In genomic region chr13:90781974-90782373, GRCm38 (mm10) we compare ENCODE assay signal across 19 mouse cellular contexts.
DNase-seq lines count a peak whose midpoint lies in the region; ATAC-seq and TF ChIP-seq lines count a peak whose summit lies in the region.
"Had no signal": no experiment of that assay in that cellular context is flagged by ENCODE, and none has a peak within 500 bp of the region (broad histone marks: within the 10 kb centered on the region; RNA-seq: fewer than 3 reads in every experiment).

No protein-coding gene starts in this region.

- H3K27ac ChIP-seq in heart, embryonic 12.5 days (ENCODE audit: poor library complexity, severe bottlenecking): peak overlapping the region; percentile 48; the same call in 1 of the 2 replicates
- H3K27ac ChIP-seq in midbrain, postnatal 0 days (ENCODE audit: low read depth, low read length): no peak overlapping the region
- H3K27ac ChIP-seq in midbrain, embryonic 10.5 days (replicated peaks): no peak overlapping the region
- H3K27ac ChIP-seq in embryonic facial prominence, embryonic 14.5 days (replicated peaks; ENCODE audit: low read depth, low read length): no peak overlapping the region
- H3K27ac ChIP-seq: heart, embryonic 15.5 days; hindbrain, embryonic 13.5 days; liver, embryonic 14.5 days; macrophage; midbrain, embryonic 13.5 days; neural tube, embryonic 12.5 days had no signal

- H3K9ac ChIP-seq in heart, embryonic 12.5 days: no peak overlapping the region
- no peak overlapping the region for H3K9ac ChIP-seq in midbrain, postnatal 0 days (replicated peaks; ENCODE audit: low read length, poor library complexity, severe bottlenecking)
- no peak overlapping the region for H3K9ac ChIP-seq in embryonic facial prominence, embryonic 14.5 days (ENCODE audit: low read depth, low read length)
- H3K9ac ChIP-seq: heart, embryonic 15.5 days; hindbrain, embryonic 13.5 days; liver, embryonic 14.5 days; midbrain, embryonic 13.5 days; neural tube, embryonic 12.5 days had no signal

- no peak for TF ChIP-seq CTCF in midbrain, postnatal 0 days (IDR thresholded peaks at IDR 0.05)

- no peak overlapping the region for H3K4me2 ChIP-seq in heart, embryonic 12.5 days
- no peak overlapping the region for H3K4me2 ChIP-seq in midbrain, postnatal 0 days (ENCODE audit: low read depth, low read length, poor library complexity, severe bottlenecking)
- no peak overlapping the region for H3K4me2 ChIP-seq in embryonic facial prominence, embryonic 14.5 days (ENCODE audit: low read depth, low read length)
- H3K4me2 ChIP-seq: heart, embryonic 15.5 days; hindbrain, embryonic 13.5 days; midbrain, embryonic 13.5 days; neural tube, embryonic 12.5 days had no signal

- H3K36me3 ChIP-seq in heart, embryonic 12.5 days: no peaks in the 10 kb centered on the region
- H3K36me3 ChIP-seq in midbrain, postnatal 0 days (ENCODE audit: insufficient read depth, low read length): no peaks in the 10 kb centered on the region
- H3K36me3 ChIP-seq in midbrain, embryonic 10.5 days: no peaks in the 10 kb centered on the region
- H3K36me3 ChIP-seq in embryonic facial prominence, embryonic 14.5 days (ENCODE audit: control insufficient read depth, insufficient read depth, low read length): no peaks in the 10 kb centered on the region
- H3K36me3 ChIP-seq: heart, embryonic 15.5 days; hindbrain, embryonic 13.5 days; midbrain, embryonic 13.5 days; neural tube, embryonic 12.5 days had no signal

- no peak overlapping the region for H3K4me3 ChIP-seq in heart, embryonic 12.5 days
- no peak overlapping the region for H3K4me3 ChIP-seq in midbrain, postnatal 0 days (ENCODE audit: low read depth, low read length)
- no peak overlapping the region for H3K4me3 ChIP-seq in midbrain, embryonic 10.5 days
- no peak overlapping the region for H3K4me3 ChIP-seq in embryonic facial prominence, embryonic 14.5 days (ENCODE audit: low read depth, low read length)
- H3K4me3 ChIP-seq: erythroblast, embryonic 14.5 days; heart, embryonic 15.5 days; hindbrain, embryonic 13.5 days; midbrain, embryonic 13.5 days; neural tube, embryonic 12.5 days had no signal

- WGBS in heart, embryonic 12.5 days: 40% methylated on average over 2 of the region's 2 CpGs
- 71% methylated on average over 2 of the region's 2 CpGs for WGBS in midbrain, postnatal 0 days
- WGBS in midbrain, embryonic 10.5 days: 85% methylated on average over 2 of the region's 2 CpGs
- 33% methylated on average over 2 of the region's 2 CpGs for WGBS in embryonic facial prominence, embryonic 14.5 days

- intact Hi-C loops in heart, postnatal 10 days (cut with DNase I): no loop called here
- intact Hi-C loops in left cerebral cortex, postnatal 36 days (cut with DNase I): no loop called here

- DNase-seq in heart, postnatal 10 days: no peak
- peak; percentile 5 for DNase-seq in midbrain, postnatal 0 days (ENCODE audit: low spot score)
- DNase-seq in midbrain, embryonic 10.5 days (ENCODE audit: low spot score): no peak
- DNase-seq in embryonic facial prominence, embryonic 14.5 days (ENCODE audit: low spot score): peak; percentile 88
- no peak for DNase-seq in urinary bladder, postnatal 10 days (ENCODE audit: low spot score)
- no peak for DNase-seq in left cerebral cortex, postnatal 36 days (ENCODE audit: low spot score in 2 of 2)
- DNase-seq: kidney, postnatal 10 days; right cerebral cortex, postnatal 25 days; thymus, postnatal 36 days had no signal

- H3K4me1 ChIP-seq in heart, embryonic 12.5 days (replicated peaks): 0 out of 2 replicates have a peak, but pooled peaks cover 2% of the 10 kb centered on the region
- no peaks in the 10 kb centered on the region for H3K4me1 ChIP-seq in midbrain, postnatal 0 days (ENCODE audit: insufficient read depth, low read length)
- H3K4me1 ChIP-seq in midbrain, embryonic 10.5 days: no peaks in the 10 kb centered on the region
- H3K4me1 ChIP-seq in embryonic facial prominence, embryonic 14.5 days (ENCODE audit: control insufficient read depth, insufficient read depth, low read length): 0 out of 2 replicates have a peak, but pooled peaks cover 8% of the 10 kb centered on the region
- H3K4me1 ChIP-seq: heart, embryonic 15.5 days; hindbrain, embryonic 13.5 days; midbrain, embryonic 13.5 days; neural tube, embryonic 12.5 days had no signal

- no peaks in the 10 kb centered on the region for H3K27me3 ChIP-seq in heart, embryonic 12.5 days (replicated peaks)
- H3K27me3 ChIP-seq in midbrain, postnatal 0 days (ENCODE audit: insufficient read depth, low read length): no peaks in the 10 kb centered on the region
- H3K27me3 ChIP-seq in midbrain, embryonic 10.5 days (ENCODE audit: low read depth, poor library complexity, severe bottlenecking): no peaks in the 10 kb centered on the region
- H3K27me3 ChIP-seq in embryonic facial prominence, embryonic 14.5 days (replicated peaks; ENCODE audit: control insufficient read depth, insufficient read depth, low read length): no peaks in the 10 kb centered on the region
- H3K27me3 ChIP-seq: heart, embryonic 15.5 days; hindbrain, embryonic 13.5 days; midbrain, embryonic 13.5 days; neural tube, embryonic 12.5 days had no signal

- peak; percentile 45; the same call in 1 of the 2 replicates for ATAC-seq in heart, embryonic 12.5 days (ENCODE audit: insufficient number of reproducible peaks, low FRiP score)
- no peak for ATAC-seq in midbrain, postnatal 0 days (ENCODE audit: low FRiP score)
- ATAC-seq in embryonic facial prominence, embryonic 14.5 days (ENCODE audit: low read depth): peak; percentile 87
- ATAC-seq: activated CD4-positive, CD25-positive, alpha-beta regulatory T cell, adult 4 months; intestine, embryonic 16.5 days; midbrain, embryonic 13.5 days had no signal

- no peaks in the 10 kb centered on the region for H3K9me3 ChIP-seq in heart, embryonic 12.5 days (replicated peaks)
- no peaks in the 10 kb centered on the region for H3K9me3 ChIP-seq in midbrain, postnatal 0 days (ENCODE audit: low read length)
- H3K9me3 ChIP-seq in midbrain, embryonic 10.5 days (replicated peaks): no peaks in the 10 kb centered on the region
- H3K9me3 ChIP-seq in embryonic facial prominence, embryonic 14.5 days (ENCODE audit: control insufficient read depth, low read length): no peaks in the 10 kb centered on the region
- H3K9me3 ChIP-seq: heart, embryonic 15.5 days; hindbrain, embryonic 13.5 days; midbrain, embryonic 13.5 days; neural tube, embryonic 12.5 days had no signal

Comparison
In these comparisons a context has a peak if more than half of its experiments do, and no peak if none do; other contexts are left out.
1. DNase-seq: peak in midbrain, postnatal 0 days (single experiment) and embryonic facial prominence, embryonic 14.5 days (single experiment); none in heart, postnatal 10 days (0 of 2), midbrain, embryonic 10.5 days (single experiment), urinary bladder, postnatal 10 days (single experiment) and left cerebral cortex, postnatal 36 days (0 of 2).